Mouse (Mus musculus): ENCODE data around the gene Tmbim4. TPM values are rescaled to one million over a fixed set of nuclear protein-coding genes. Genes with fewer than 3 reads are reported as not detected.

Tmbim4 gene
- 111 and 117 TPM in 2 replicates for polyA plus RNA-seq (2014; fragmentation: Nextera tagmentation; extraction: Ambion mirVana)

GRCm38 (mm10) chr10:120201131-120201921, at the start of gene Tmbim4:
Gene Tmbim4 (plus strand): TSS chr10:120201590.
- Histone ChIP-seq H3K27ac (no peak within 1 kb of the TSS), H3K9ac (peak within 1 kb of the TSS; percentile 50), H3K4me3 (replicated peaks; ENCODE audit: low read length) (peak within 1 kb of the TSS; percentile 40), H3K9me3 (ENCODE audit: control insufficient read depth, low read length) (no peaks in the 10 kb centered on the region), H3K36me3 (replicated peaks; ENCODE audit: control insufficient read depth, insufficient read depth) (no peaks in the 10 kb centered on the region), H3K4me1 (replicated peaks; ENCODE audit: control insufficient read depth, insufficient read depth, low read length) (peaks cover 8% of the 10 kb centered on the region; the same call in 1 of the 2 replicates), H3K4me2 (replicated peaks) (peak within 1 kb of the TSS; percentile 66), H3K27me3 (ENCODE audit: control insufficient read depth, insufficient read depth, low read length) (peaks cover 13% of the 10 kb centered on the region)
- DNase-seq (ENCODE audit: low spot score) (no peak), ATAC-seq (ENCODE audit: low FRiP score) (peak; percentile 37; the same call in 1 of the 2 replicates)
- WGBS: 1% methylated on average over 65 of the region's 65 CpGs

DNA sequence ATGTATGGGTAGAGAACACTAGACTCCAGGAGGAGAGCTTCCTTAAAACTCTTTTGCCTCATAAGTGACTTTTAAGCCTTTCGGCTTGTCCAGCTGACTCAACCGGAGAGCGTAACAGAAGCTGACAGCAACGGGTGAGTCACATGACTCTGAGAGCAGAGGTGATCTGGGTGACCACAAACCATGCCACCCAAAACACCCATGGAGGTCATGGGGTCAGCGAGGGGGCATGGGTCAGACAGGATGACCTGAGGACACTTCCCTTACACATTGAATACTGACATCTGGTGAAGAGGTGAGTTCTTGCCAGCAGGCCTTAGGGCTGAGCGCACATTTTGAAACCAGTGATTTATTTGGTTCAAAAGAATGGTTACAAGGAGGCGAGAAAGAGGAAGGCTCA, 49.7 kb upstream of the Tmbim4 start:
- Histone ChIP-seq H3K4me2 (replicated peaks) (no peak overlapping the region), H3K4me1 (replicated peaks; ENCODE audit: control insufficient read depth, insufficient read depth, low read length) (no peaks in the 10 kb centered on the region), H3K4me3 (replicated peaks; ENCODE audit: low read length) (no peak overlapping the region), H3K9ac (no peak overlapping the region), H3K27ac (no peak overlapping the region), H3K9me3 (ENCODE audit: control insufficient read depth, low read length) (no peaks in the 10 kb centered on the region), H3K36me3 (replicated peaks; ENCODE audit: control insufficient read depth, insufficient read depth) (no peaks in the 10 kb centered on the region), H3K27me3 (ENCODE audit: control insufficient read depth, insufficient read depth, low read length) (no peaks in the 10 kb centered on the region)
- ATAC-seq (ENCODE audit: low FRiP score) (no peak), DNase-seq (ENCODE audit: low spot score) (no peak)
- WGBS: 93% methylated on average over 7 of the region's 7 CpGs

GRCm38 (mm10) chr10:120153911-120154310, 47.5 kb upstream of the Tmbim4 start:
- Histone ChIP-seq H3K4me2 (replicated peaks) (no peak overlapping the region), H3K9me3 (ENCODE audit: control insufficient read depth, low read length) (no peaks in the 10 kb centered on the region), H3K27me3 (ENCODE audit: control insufficient read depth, insufficient read depth, low read length) (no peaks in the 10 kb centered on the region), H3K9ac (no peak overlapping the region), H3K4me3 (replicated peaks; ENCODE audit: low read length) (no peak overlapping the region), H3K4me1 (replicated peaks; ENCODE audit: control insufficient read depth, insufficient read depth, low read length) (no peaks in the 10 kb centered on the region), H3K36me3 (replicated peaks; ENCODE audit: control insufficient read depth, insufficient read depth) (no peaks in the 10 kb centered on the region), H3K27ac (no peak overlapping the region)
- no peak for ATAC-seq (ENCODE audit: low FRiP score)
- no peak for DNase-seq (ENCODE audit: low spot score)
- WGBS: 91% methylated on average over 2 of the region's 2 CpGs

DNA sequence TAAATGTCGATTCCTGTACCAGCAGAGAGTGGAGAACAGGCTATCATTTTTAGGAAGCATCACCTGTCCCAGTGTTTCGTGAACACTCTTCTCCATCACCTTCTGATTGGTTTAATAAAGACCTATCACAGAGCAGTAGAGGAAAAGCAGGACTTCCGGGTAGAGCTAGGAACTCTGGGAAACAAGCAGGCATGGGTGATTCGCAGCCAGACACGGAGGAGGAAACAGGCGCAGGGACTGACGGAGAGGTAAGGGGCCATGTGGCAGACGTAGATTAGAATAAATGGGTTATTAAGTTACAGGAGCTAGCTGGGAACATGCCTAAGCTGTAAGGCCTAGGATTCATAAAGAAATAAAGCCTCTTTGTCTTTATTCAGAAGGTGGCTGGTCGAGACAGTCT, 40.9 kb upstream of the Tmbim4 start:
- H3K9ac ChIP-seq: no peak overlapping the region
- no peak for DNase-seq (ENCODE audit: low spot score)
- no peak overlapping the region for H3K27ac ChIP-seq
- H3K36me3 ChIP-seq (replicated peaks; ENCODE audit: control insufficient read depth, insufficient read depth): no peaks in the 10 kb centered on the region
- H3K4me2 ChIP-seq (replicated peaks): no peak overlapping the region
- no peaks in the 10 kb centered on the region for H3K9me3 ChIP-seq (ENCODE audit: control insufficient read depth, low read length)
- 86% methylated on average over 9 of the region's 9 CpGs for WGBS
- no peak for ATAC-seq (ENCODE audit: low FRiP score)
- H3K4me1 ChIP-seq (replicated peaks; ENCODE audit: control insufficient read depth, insufficient read depth, low read length): no peaks in the 10 kb centered on the region
- H3K4me3 ChIP-seq (replicated peaks; ENCODE audit: low read length): no peak overlapping the region
- H3K27me3 ChIP-seq (ENCODE audit: control insufficient read depth, insufficient read depth, low read length): no peaks in the 10 kb centered on the region

DNA sequence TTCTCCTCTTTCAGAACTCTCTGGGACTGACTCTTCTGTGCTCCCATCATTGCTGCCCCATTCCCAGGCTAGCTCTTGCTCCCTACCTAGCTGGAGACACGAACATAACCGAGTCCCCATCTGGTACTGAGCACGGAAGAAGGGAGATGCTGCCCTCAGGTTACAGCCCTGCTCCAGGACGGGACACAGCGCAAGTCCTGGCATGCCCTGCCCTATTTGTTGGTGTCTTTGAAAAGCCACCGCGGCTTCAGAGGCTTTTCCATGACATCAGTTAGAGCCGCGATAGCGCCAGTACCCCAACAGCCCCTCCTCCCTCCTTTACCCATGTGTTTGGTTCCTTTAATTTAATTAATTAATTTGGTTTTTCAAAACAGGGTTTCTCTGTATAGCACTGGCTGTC, 38.5 kb upstream of the Tmbim4 start:
- no peak for DNase-seq (ENCODE audit: low spot score)
- Histone ChIP-seq H3K36me3 (replicated peaks; ENCODE audit: control insufficient read depth, insufficient read depth) (no peaks in the 10 kb centered on the region), H3K4me1 (replicated peaks; ENCODE audit: control insufficient read depth, insufficient read depth, low read length) (no peaks in the 10 kb centered on the region), H3K27me3 (ENCODE audit: control insufficient read depth, insufficient read depth, low read length) (no peaks in the 10 kb centered on the region), H3K27ac (no peak overlapping the region), H3K4me2 (replicated peaks) (no peak overlapping the region), H3K4me3 (replicated peaks; ENCODE audit: low read length) (no peak overlapping the region), H3K9me3 (ENCODE audit: control insufficient read depth, low read length) (no peaks in the 10 kb centered on the region), H3K9ac (no peak overlapping the region)
- WGBS: 89% methylated on average over 10 of the region's 10 CpGs
- no peak for ATAC-seq (ENCODE audit: low FRiP score)

DNA sequence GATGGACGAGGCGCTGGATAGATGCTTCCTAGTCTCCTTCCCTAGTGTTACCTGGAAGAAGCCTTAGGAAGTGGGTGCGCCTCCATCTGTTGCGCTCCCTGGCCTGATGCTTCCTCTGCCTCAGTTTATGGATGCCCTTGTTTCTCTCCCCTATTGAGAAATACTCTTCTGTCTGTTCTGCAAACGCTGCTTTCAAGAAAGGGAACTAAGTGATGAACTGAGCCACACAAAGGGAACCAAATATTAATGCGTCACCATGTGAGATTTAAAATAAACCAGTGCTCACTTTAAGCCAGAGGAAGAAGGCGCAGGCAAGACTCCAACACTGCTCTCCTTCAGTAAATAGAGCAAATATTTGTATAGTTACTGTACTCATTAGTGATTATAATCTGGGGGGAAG, 37.9 kb upstream of the Tmbim4 start:
- Histone ChIP-seq H3K9ac (no peak overlapping the region), H3K27ac (no peak overlapping the region), H3K36me3 (replicated peaks; ENCODE audit: control insufficient read depth, insufficient read depth) (no peaks in the 10 kb centered on the region), H3K4me3 (replicated peaks; ENCODE audit: low read length) (no peak overlapping the region), H3K27me3 (ENCODE audit: control insufficient read depth, insufficient read depth, low read length) (no peaks in the 10 kb centered on the region), H3K9me3 (ENCODE audit: control insufficient read depth, low read length) (no peaks in the 10 kb centered on the region), H3K4me1 (replicated peaks; ENCODE audit: control insufficient read depth, insufficient read depth, low read length) (no peaks in the 10 kb centered on the region), H3K4me2 (replicated peaks) (no peak overlapping the region)
- 94% methylated on average over 7 of the region's 7 CpGs for WGBS
- no peak for ATAC-seq (ENCODE audit: low FRiP score)
- no peak for DNase-seq (ENCODE audit: low spot score)

DNA sequence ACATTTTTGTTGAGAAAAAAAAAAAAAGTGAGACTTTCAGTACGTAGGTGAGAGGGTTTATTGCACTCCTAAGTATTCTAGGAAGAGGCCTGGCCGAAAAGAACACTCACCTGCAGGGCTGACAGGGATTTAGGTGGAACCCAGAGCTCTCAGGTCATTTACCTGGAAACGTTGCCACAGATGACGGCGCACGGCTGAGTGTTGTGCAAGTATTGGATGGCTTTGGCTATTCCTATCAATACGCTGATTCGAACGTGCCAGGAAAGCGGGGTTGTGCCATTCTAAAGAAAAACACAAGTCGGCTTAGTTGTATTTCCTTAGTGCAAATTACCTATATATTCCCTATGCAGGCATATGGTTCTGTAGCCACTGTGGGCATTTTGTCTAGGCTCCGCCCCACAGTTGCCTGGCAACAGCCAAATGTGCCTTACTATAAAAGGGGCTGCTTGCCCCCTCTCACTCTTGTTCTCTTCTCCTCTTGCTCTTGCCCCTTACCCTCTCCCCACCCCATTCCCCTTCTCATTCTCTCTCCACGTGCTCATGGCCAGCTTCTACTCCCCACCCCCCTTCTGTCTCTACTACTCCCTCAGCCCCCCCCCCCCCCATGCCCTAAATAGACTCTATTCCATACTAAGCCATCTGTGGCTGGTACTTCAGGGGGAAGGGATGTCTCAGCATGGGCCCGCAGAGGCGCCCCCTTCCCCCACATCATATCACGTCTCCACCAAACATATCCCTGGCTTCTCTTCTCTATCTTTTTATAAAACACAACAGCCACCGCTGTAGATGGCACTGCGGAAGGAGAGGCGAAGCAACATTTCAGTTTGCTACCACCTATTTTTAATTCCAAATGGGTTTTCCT, 36.2 kb upstream of the Tmbim4 start:
- H3K27ac ChIP-seq: no peak overlapping the region
- no peaks in the 10 kb centered on the region for H3K36me3 ChIP-seq (replicated peaks; ENCODE audit: control insufficient read depth, insufficient read depth)
- H3K4me2 ChIP-seq (replicated peaks): no peak overlapping the region
- no peaks in the 10 kb centered on the region for H3K4me1 ChIP-seq (replicated peaks; ENCODE audit: control insufficient read depth, insufficient read depth, low read length)
- no peak overlapping the region for H3K4me3 ChIP-seq (replicated peaks; ENCODE audit: low read length)
- no peak for DNase-seq (ENCODE audit: low spot score)
- WGBS: 85% methylated on average over 19 of the region's 19 CpGs
- no peak overlapping the region for H3K9ac ChIP-seq
- ATAC-seq (ENCODE audit: low FRiP score): no peak
- no peaks in the 10 kb centered on the region for H3K27me3 ChIP-seq (ENCODE audit: control insufficient read depth, insufficient read depth, low read length)
- no peaks in the 10 kb centered on the region for H3K9me3 ChIP-seq (ENCODE audit: control insufficient read depth, low read length)

- no peaks in the 10 kb centered on the region for H3K27me3 ChIP-seq (ENCODE audit: control insufficient read depth, insufficient read depth, low read length)
- WGBS: 94% methylated on average over 17 of the region's 17 CpGs
- no peak overlapping the region for H3K9ac ChIP-seq
- no peak overlapping the region for H3K4me2 ChIP-seq (replicated peaks)
- no peaks in the 10 kb centered on the region for H3K36me3 ChIP-seq (replicated peaks; ENCODE audit: control insufficient read depth, insufficient read depth)
- ATAC-seq (ENCODE audit: low FRiP score) (no peak), DNase-seq (ENCODE audit: low spot score) (no peak)
- H3K9me3 ChIP-seq (ENCODE audit: control insufficient read depth, low read length): no peaks in the 10 kb centered on the region
- no peak overlapping the region for H3K27ac ChIP-seq
- no peaks in the 10 kb centered on the region for H3K4me1 ChIP-seq (replicated peaks; ENCODE audit: control insufficient read depth, insufficient read depth, low read length)
- no peak overlapping the region for H3K4me3 ChIP-seq (replicated peaks; ENCODE audit: low read length)
Measured at GRCm38 (mm10) chr10:120165793-120166503, 35.4 kb upstream of the Tmbim4 start.

DNA sequence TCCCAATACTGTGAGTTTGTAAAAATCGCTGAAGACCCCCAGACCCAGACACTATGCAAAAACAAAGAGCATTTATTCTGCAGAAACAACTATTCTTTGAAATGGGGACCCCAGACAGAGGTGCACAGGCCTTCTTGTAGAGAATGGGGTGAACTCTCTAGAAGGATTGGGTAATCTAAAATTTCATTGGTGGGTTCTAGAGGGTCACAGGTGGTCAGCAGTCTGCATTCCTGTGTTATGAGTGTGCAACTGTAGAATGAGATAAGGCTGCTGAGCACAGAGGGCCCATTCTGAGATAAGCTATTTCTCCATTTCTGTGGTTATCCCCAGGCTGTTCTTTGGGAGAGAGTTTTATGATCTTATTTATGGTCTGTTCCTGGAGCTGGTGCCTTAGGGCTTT, 33.3 kb upstream of the Tmbim4 start:
- Histone ChIP-seq H3K9me3 (ENCODE audit: control insufficient read depth, low read length) (peaks cover 6% of the 10 kb centered on the region; the same call in 1 of the 2 replicates), H3K9ac (no peak overlapping the region), H3K4me3 (replicated peaks; ENCODE audit: low read length) (no peak overlapping the region), H3K36me3 (replicated peaks; ENCODE audit: control insufficient read depth, insufficient read depth) (no peaks in the 10 kb centered on the region), H3K4me2 (replicated peaks) (no peak overlapping the region), H3K27ac (no peak overlapping the region), H3K27me3 (ENCODE audit: control insufficient read depth, insufficient read depth, low read length) (no peaks in the 10 kb centered on the region), H3K4me1 (replicated peaks; ENCODE audit: control insufficient read depth, insufficient read depth, low read length) (no peaks in the 10 kb centered on the region)
- no peak for DNase-seq (ENCODE audit: low spot score)
- 74% methylated on average over 1 of the region's 1 CpGs for WGBS
- no peak for ATAC-seq (ENCODE audit: low FRiP score)
